Mouse (Mus musculus) embryonic stem cell, embryonic (primary cell): ENCODE measurements at regions not wholly inside any gene's neighbourhood (a gene's known extent, or its start where the extent isn't known, plus 50 kb on each side); places are given as distances from the start of the nearest gene placed in this dataset.

Experiments used
- CTCF ChIA-PET, 4 experiments: fragments of 300-600 bp in 2 of 4; fragments of 350-600 bp in 2 of 4; sonication (Branson Sonifier 250); formaldehyde crosslinking; loops; one replicate each; lab custom pipeline; 2022; ENCODE audit warnings: inconsistent platforms in 2 of 4; lab: Charles Lee
- POLR2A ChIA-PET, 4 experiments: fragments of 300-600 bp in 2 of 4; fragments of 350-600 bp in 2 of 4; sonication (Branson Sonifier 250); formaldehyde crosslinking; loops; one replicate each; lab custom pipeline; 2022; ENCODE audit warnings: antibody characterized with exemption in 4 of 4, inconsistent platforms in 1 of 4; lab: Charles Lee

GRCm38 (mm10) chr2:159418371-159418940 lies 623.8 kb downstream of the Dhx35 start:
- POLR2A ChIA-PET, result interaction anchor here in 2 of 4 experiments (0.6 to 1.3 kb wide), 2 partner anchors 12 to 503 kb away, joined by 3 to 7 read pairs; no protein-coding TSS in a partner anchor

GRCm38 (mm10) chr2:159422281-159422937 lies 627.8 kb downstream of the Dhx35 start:
- ChIA-PET POLR2A (no interaction called here), CTCF (no interaction called here)

More at GRCm38 (mm10) chr2:159418371-159418940, 623.8 kb downstream of the Dhx35 start:
- CTCF ChIA-PET, result interaction anchor here in 1 of 4 experiments (0.5 kb wide), 1 partner anchor 937 kb away, joined by 3 read pairs; no protein-coding TSS in a partner anchor

- POLR2A ChIA-PET, result no interaction called here
- CTCF ChIA-PET, result no interaction called here
These were observed 633.6 kb downstream of the Dhx35 start for GRCm38 (mm10) chr2:159428201-159428600.

- ChIA-PET POLR2A (interaction anchor here in 1 of 4 experiments (1.1 kb wide), 1 partner anchor 12 kb away, joined by 3 read pairs; no protein-coding TSS in a partner anchor), CTCF (no interaction called here)
These were observed 636.1 kb downstream of the Dhx35 start for GRCm38 (mm10) chr2:159430577-159431329.

GRCm38 (mm10) chr2:159438961-159439360 lies 644.4 kb downstream of the Dhx35 start:
- ChIA-PET CTCF (no interaction called here), POLR2A (no interaction called here)

GRCm38 (mm10) chr2:159443581-159443980 lies 649.0 kb downstream of the Dhx35 start:
- ChIA-PET CTCF (interaction anchor here in 2 of 4 experiments (0.6 to 0.7 kb wide), 2 partner anchors 412 to 964 kb away, joined by 3 to 5 read pairs; no protein-coding TSS in a partner anchor), POLR2A (interaction anchor here in 1 of 4 experiments (0.7 kb wide), 1 partner anchor 533 kb away, joined by 10 read pairs; no protein-coding TSS in a partner anchor)

GRCm38 (mm10) chr2:159446434-159446833 lies 651.8 kb downstream of the Dhx35 start:
- ChIA-PET CTCF (no interaction called here), POLR2A (no interaction called here)

- ChIA-PET POLR2A (no interaction called here), CTCF (no interaction called here)
These were observed 652.3 kb downstream of the Dhx35 start for GRCm38 (mm10) chr2:159446886-159447285.

GRCm38 (mm10) chr2:159448976-159449375 lies 654.4 kb downstream of the Dhx35 start:
- POLR2A ChIA-PET, result no interaction called here
- CTCF ChIA-PET, result no interaction called here

- CTCF ChIA-PET, result no interaction called here
- POLR2A ChIA-PET, result no interaction called here
These were observed 656.8 kb downstream of the Dhx35 start for GRCm38 (mm10) chr2:159451439-159451838.

GRCm38 (mm10) chr2:159481399-159482080 lies 686.9 kb downstream of the Dhx35 start:
- POLR2A ChIA-PET, result no interaction called here
- CTCF ChIA-PET, result no interaction called here

- ChIA-PET POLR2A (no interaction called here), CTCF (no interaction called here)
These were observed 696.5 kb downstream of the Dhx35 start for GRCm38 (mm10) chr2:159491090-159491489.

GRCm38 (mm10) chr2:159498691-159499090 lies 704.1 kb downstream of the Dhx35 start:
- POLR2A ChIA-PET, result no interaction called here
- CTCF ChIA-PET, result no interaction called here

GRCm38 (mm10) chr2:159501039-159501438 lies 706.4 kb downstream of the Dhx35 start:
- ChIA-PET CTCF (no interaction called here), POLR2A (no interaction called here)

GRCm38 (mm10) chr2:159519066-159519465 lies 724.5 kb downstream of the Dhx35 start:
- CTCF ChIA-PET, result no interaction called here
- POLR2A ChIA-PET, result interaction anchor here in 1 of 4 experiments (1.2 kb wide), 1 partner anchor 11 kb away, joined by 3 read pairs; no protein-coding TSS in a partner anchor

- POLR2A ChIA-PET, result no interaction called here
- CTCF ChIA-PET, result no interaction called here
These were observed 729.1 kb downstream of the Dhx35 start for GRCm38 (mm10) chr2:159523739-159524138.

- POLR2A ChIA-PET, result no interaction called here
- CTCF ChIA-PET, result no interaction called here
These were observed 740.3 kb downstream of the Dhx35 start for GRCm38 (mm10) chr2:159534951-159535350.

GRCm38 (mm10) chr2:159539261-159539660 lies 744.7 kb downstream of the Dhx35 start:
- CTCF ChIA-PET, result no interaction called here
- POLR2A ChIA-PET, result no interaction called here

- ChIA-PET POLR2A (no interaction called here), CTCF (no interaction called here)
These were observed 763.0 kb downstream of the Dhx35 start for GRCm38 (mm10) chr2:159557567-159557966.
